Mouse (Mus musculus) forebrain, postnatal 0 days (tissue): ENCODE data around the gene Fgfr1op2. TPM values are rescaled to one million over a fixed set of nuclear protein-coding genes. Genes with fewer than 3 reads are reported as not detected.

Source experiments
- ATAC-seq: fragments of 200-750 bp; cut with Nextera tagmentation; 2 replicates; pipeline ENCODE4 v1.8.0; 2017; ENCODE audit warnings: mild to moderate bottlenecking, moderate library complexity
- DNase-seq: peaks from one replicate; pipeline ENCODE4 v3.0.0-alpha.2; 2015
- H3K27ac ChIP-seq: fragments of 300-500 bp; sonication (generic); 2 replicates; pipeline ENCODE4 v1.5.1; 2014; ENCODE audit warnings: low read depth, mild to moderate bottlenecking, antibody characterized with exemption, low read length, moderate library complexity, mixed read lengths
- H3K27me3 ChIP-seq: fragments of 300-500 bp; sonication (generic); 2 replicates; pipeline ENCODE4 v1.6.1; 2014; ENCODE audit warnings: mild to moderate bottlenecking, low read length, mixed read lengths; ENCODE audit not compliant: insufficient read depth
- H3K36me3 ChIP-seq: fragments of 300-500 bp; sonication (generic); 2 replicates; pipeline ENCODE4 v1.6.1; 2014; ENCODE audit warnings: mild to moderate bottlenecking, moderate library complexity; ENCODE audit not compliant: insufficient read depth
- H3K4me1 ChIP-seq: fragments of 300-500 bp; sonication (generic); 2 replicates; pipeline ENCODE4 v1.6.1; 2014; ENCODE audit warnings: antibody characterized with exemption; ENCODE audit not compliant: insufficient read depth
- H3K4me2 ChIP-seq: fragments of 300-500 bp; sonication (generic); 2 replicates; pipeline ENCODE4 v1.6.1; 2014; ENCODE audit warnings: low read depth, mild to moderate bottlenecking, moderate library complexity
- H3K4me3 ChIP-seq: fragments of 300-500 bp; sonication (generic); 2 replicates; pipeline ENCODE4 v1.5.1; 2014; ENCODE audit warnings: low read depth, low read length, mixed read lengths
- H3K9ac ChIP-seq: fragments of 300-500 bp; sonication (generic); 2 replicates; pipeline ENCODE4 v1.6.1; 2014; ENCODE audit warnings: mild to moderate bottlenecking
- H3K9me3 ChIP-seq: fragments of 300-500 bp; sonication (generic); 2 replicates; pipeline ENCODE4 v1.6.1; 2016; ENCODE audit warnings: low read length
- CTCF ChIP-seq: sonication (generic); IDR thresholded peaks from 2 replicates; pipeline ENCODE4 v1.5.1; 2016; ENCODE audit warnings: antibody characterized with exemption, control low read depth, low read depth
- WGBS: fragments of 180-500 bp; shearing (Covaris S2); extraction: QIAGEN DNeasy Blood & Tissue Kit; methylation state at CpG from one replicate; pipeline ENCODE4 v1.1.7; 2014; 5-methylcytosine and 5-hydroxymethylcytosine counted together
- polyA plus RNA-seq: library from polyadenylated mRNA; unstranded; fragments of >200 nt; fragmentation: Nextera tagmentation; extraction: Ambion mirVana; gene quantifications from 2 replicates; pipeline ENCODE4 v1.2.1, GENCODE M21; 2015
- total RNA-seq: library from RNA; depleted of rRNA; stranded (reverse); fragments of >200 nt; gene quantifications from 2 replicates; pipeline ENCODE4 v1.2.3, GENCODE M21; 2014

Fgfr1op2 gene
- total and polyA plus RNA-seq, 2 experiments from 2014 or later: 32.2 to 37.7 TPM

DNA sequence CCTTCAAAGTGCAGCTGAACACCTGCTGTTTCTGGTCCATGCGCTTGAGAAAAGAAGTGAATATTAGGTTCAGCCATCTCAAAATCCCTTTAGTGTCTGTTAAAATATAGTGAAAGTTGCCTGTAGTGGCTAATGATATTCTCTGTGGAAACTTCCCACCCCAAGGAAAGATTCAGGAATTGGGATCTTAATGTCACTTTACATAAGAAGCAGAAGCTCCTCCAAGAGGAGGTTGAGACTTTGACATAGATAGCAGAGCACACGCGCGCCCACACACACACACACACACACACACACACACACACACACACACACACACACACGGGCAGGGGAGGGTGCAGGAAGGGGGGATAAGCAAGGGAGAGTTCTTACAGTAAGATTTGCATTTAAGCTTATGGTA, 8.1 kb downstream of the Fgfr1op2 start:
- no peak overlapping the region for H3K4me3 ChIP-seq
- no peak for ATAC-seq
- H3K4me2 ChIP-seq: no peak overlapping the region
- no peak for TF ChIP-seq CTCF
- peaks cover 39% of the 10 kb centered on the region for H3K36me3 ChIP-seq
- H3K27me3 ChIP-seq: no peaks in the 10 kb centered on the region
- H3K9ac ChIP-seq: no peak overlapping the region
- no peaks in the 10 kb centered on the region for H3K9me3 ChIP-seq
- H3K27ac ChIP-seq: no peak overlapping the region
- no peaks in the 10 kb centered on the region for H3K4me1 ChIP-seq
- WGBS: 95% methylated on average over 5 of the region's 5 CpGs
- no peak for DNase-seq

DNA sequence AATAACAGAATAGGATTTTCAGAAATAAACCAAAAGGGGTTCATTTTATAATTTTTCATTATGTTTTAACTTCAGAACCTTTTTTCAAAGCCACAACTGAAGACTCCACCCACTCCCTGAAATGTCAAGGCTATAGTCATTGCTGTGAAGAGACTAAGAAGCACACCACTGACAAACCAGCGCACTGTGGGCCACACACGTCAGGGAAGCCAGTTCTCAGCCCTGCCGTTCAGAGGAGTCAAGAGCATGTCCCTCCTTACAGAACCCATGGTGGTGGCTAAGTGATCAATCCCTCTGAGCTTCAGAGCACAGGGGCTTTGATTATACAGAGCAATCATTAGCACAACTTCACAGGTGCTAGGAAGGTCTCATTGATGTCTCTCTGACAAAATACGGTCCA, 25.6 kb downstream of the Fgfr1op2 start:
- WGBS: 88% methylated on average over 4 of the region's 4 CpGs
- ATAC-seq (no peak), DNase-seq (no peak)
- Histone ChIP-seq H3K9me3 (no peaks in the 10 kb centered on the region), H3K36me3 (peaks cover 59% of the 10 kb centered on the region), H3K4me1 (no peaks in the 10 kb centered on the region), H3K4me3 (no peak overlapping the region), H3K27ac (no peak overlapping the region), H3K9ac (no peak overlapping the region), H3K27me3 (no peaks in the 10 kb centered on the region), H3K4me2 (no peak overlapping the region)
- TF ChIP-seq CTCF: no peak

DNA sequence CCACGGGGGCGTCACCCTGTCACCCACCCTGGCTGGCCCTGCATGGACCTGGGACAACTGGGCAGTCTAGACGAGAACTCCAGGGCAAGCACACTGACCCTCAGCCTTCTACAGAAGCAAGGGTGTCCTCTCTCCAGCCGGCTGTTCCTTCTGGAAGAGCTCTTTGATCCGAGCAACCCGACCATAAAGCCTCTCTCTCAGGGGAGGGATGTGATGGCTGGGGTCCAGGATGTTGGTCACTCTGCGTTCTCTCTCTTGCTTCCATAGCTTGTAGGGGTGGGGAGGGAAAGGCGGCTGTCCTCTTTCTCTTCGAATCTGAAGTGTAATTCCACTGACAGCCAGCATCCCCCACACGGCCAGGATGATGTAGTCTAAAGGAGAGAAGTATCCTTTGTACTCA, 26.6 kb downstream of the Fgfr1op2 start:
- TF ChIP-seq CTCF: no peak
- H3K9me3 ChIP-seq: no peaks in the 10 kb centered on the region
- no peak overlapping the region for H3K4me3 ChIP-seq
- H3K9ac ChIP-seq: no peak overlapping the region
- H3K4me1 ChIP-seq: no peaks in the 10 kb centered on the region
- DNase-seq (no peak), ATAC-seq (no peak)
- no peak overlapping the region for H3K4me2 ChIP-seq
- 80% methylated on average over 10 of the region's 10 CpGs for WGBS
- no peak overlapping the region for H3K27ac ChIP-seq
- peaks cover 64% of the 10 kb centered on the region for H3K36me3 ChIP-seq
- H3K27me3 ChIP-seq: no peaks in the 10 kb centered on the region

DNA sequence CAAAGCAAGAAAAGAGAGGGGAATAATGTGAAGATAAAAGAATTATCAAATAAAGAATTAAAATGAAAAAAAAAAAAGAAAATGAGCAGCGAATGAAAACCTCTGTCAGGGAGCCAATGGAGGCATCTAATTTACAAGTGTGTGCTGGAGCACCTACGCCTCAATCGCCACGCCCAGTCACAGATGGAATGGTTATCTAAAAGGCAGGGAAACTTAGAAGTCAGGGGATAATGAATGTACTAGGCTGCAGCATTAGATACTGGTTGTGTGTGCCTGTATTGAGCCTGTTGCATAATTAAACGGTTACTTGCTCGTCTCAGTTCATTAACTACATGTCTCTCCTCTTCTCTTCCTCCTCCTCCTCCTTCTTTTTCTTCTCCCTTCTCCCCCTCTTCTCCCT, 34.4 kb downstream of the Fgfr1op2 start:
- Histone ChIP-seq H3K4me2 (no peak overlapping the region), H3K4me1 (no peaks in the 10 kb centered on the region), H3K9ac (no peak overlapping the region), H3K27me3 (no peaks in the 10 kb centered on the region), H3K9me3 (no peaks in the 10 kb centered on the region), H3K36me3 (peaks cover 65% of the 10 kb centered on the region), H3K27ac (no peak overlapping the region), H3K4me3 (no peak overlapping the region)
- no peak for ATAC-seq
- 85% methylated on average over 6 of the region's 6 CpGs for whole genome bisulfite sequencing
- DNase-seq: no peak
- no peak for TF ChIP-seq CTCF

DNA sequence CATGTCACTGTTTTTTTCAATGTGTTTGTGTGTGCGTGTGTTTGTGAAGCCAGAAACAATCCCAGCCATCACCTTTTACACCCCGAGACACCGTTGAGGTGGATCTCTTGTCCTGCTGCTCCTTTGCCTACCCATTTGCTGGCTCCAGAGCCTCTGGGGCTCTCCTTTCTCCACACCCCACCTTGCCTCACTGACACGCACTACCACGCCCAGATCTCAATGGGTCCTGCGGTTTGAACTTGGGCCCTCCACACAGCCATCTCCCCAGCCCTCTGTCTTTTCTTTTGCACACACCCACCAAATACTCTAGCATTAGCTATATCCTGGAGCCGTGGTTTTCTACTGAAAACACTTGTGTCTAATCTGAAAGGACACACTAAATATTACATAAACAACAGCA, 34.9 kb downstream of the Fgfr1op2 start:
- no peaks in the 10 kb centered on the region for H3K4me1 ChIP-seq
- H3K4me3 ChIP-seq: no peak overlapping the region
- H3K27ac ChIP-seq: no peak overlapping the region
- no peak overlapping the region for H3K9ac ChIP-seq
- H3K9me3 ChIP-seq: no peaks in the 10 kb centered on the region
- H3K36me3 ChIP-seq: peaks cover 65% of the 10 kb centered on the region
- no peaks in the 10 kb centered on the region for H3K27me3 ChIP-seq
- no peak overlapping the region for H3K4me2 ChIP-seq
- 94% methylated on average over 7 of the region's 7 CpGs for WGBS
- TF ChIP-seq CTCF: no peak
- DNase-seq (no peak), ATAC-seq (no peak)

DNA sequence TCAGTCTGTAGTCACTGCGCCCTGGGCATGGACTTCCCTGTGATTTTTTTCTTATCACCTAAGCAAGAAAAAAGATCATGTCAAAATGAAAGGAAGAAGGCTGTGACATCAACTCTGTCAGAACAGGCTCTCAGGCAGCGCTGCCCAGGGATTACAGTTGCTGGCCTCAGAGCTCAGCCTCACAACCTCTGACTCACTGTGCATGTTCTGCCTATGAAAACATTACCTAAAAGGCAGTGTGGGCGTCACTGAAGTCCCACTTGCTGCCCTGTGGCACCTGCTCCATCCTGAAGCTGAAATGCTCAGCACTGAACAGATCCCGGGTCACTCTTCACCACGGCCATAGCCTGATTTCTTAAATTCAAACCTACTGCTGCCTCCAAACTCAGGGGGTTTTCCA, 35.7 kb downstream of the Fgfr1op2 start:
- Histone ChIP-seq H3K4me2 (no peak overlapping the region), H3K9me3 (no peaks in the 10 kb centered on the region), H3K27me3 (no peaks in the 10 kb centered on the region), H3K9ac (no peak overlapping the region), H3K4me1 (no peaks in the 10 kb centered on the region), H3K4me3 (no peak overlapping the region), H3K27ac (no peak overlapping the region), H3K36me3 (peaks cover 64% of the 10 kb centered on the region)
- DNase-seq (no peak), ATAC-seq (no peak)
- WGBS: 90% methylated on average over 5 of the region's 5 CpGs
- TF ChIP-seq CTCF: no peak

DNA sequence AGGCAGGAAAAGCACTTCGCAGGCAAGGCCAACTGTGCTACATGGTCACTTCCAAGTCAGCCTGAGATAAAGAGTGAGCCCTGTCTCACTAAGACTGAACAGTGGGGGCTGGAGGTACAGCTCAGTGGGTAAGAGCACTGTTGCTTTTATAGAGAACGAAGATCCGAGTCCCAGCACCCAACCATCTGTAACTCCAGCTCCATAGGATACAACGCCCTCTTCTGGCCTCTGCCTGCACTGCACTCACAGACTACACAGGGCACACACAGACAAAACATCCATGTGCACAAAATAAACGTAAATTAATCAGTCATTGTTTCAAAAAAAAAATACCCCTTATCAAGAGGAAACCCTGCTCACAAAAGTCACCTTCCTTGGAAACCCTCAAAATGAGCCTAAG, 36.9 kb downstream of the Fgfr1op2 start:
- H3K27me3 ChIP-seq: no peaks in the 10 kb centered on the region
- TF ChIP-seq CTCF: no peak
- no peaks in the 10 kb centered on the region for H3K4me1 ChIP-seq
- DNase-seq (no peak), ATAC-seq (no peak)
- H3K9ac ChIP-seq: no peak overlapping the region
- WGBS: 96% methylated on average over 5 of the region's 5 CpGs
- no peaks in the 10 kb centered on the region for H3K9me3 ChIP-seq
- H3K4me3 ChIP-seq: no peak overlapping the region
- H3K4me2 ChIP-seq: no peak overlapping the region
- H3K27ac ChIP-seq: no peak overlapping the region
- peaks cover 70% of the 10 kb centered on the region for H3K36me3 ChIP-seq

DNA sequence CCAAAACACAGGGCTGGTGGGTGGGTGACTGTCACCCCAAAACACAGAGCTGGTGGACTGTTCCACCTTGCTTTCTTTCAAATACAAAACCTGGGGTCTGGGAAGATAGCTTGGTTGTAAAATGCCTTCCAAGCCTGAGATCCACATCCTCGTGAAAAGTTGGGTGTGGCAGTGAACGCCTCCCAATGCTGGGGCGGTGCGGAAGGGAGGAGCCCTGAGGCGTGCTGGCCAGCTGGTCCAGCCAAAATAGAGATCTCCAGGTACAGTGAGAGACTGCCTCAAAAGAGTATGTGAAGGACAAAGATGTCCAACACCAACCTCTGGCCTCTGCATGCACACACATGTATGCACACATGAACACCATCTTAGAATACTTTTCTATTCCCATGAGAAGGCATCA, 37.5 kb downstream of the Fgfr1op2 start:
- no peak overlapping the region for H3K27ac ChIP-seq
- no peak for ATAC-seq
- no peak for TF ChIP-seq CTCF
- H3K9ac ChIP-seq: no peak overlapping the region
- H3K27me3 ChIP-seq: no peaks in the 10 kb centered on the region
- H3K4me1 ChIP-seq: no peaks in the 10 kb centered on the region
- DNase-seq: no peak
- 95% methylated on average over 5 of the region's 5 CpGs for WGBS
- H3K4me2 ChIP-seq: no peak overlapping the region
- H3K4me3 ChIP-seq: no peak overlapping the region
- H3K9me3 ChIP-seq: no peaks in the 10 kb centered on the region
- peaks cover 67% of the 10 kb centered on the region for H3K36me3 ChIP-seq
